Mouse (Mus musculus) brain, embryonic 18.5 days (tissue): ENCODE data around the gene Gm13420.
"Not testable (repeated sequence)": the region's sequence is repeated elsewhere in the genome, so short reads cannot be mapped to it uniquely, and the experiment has no call there.

Source experiments
- DNase-seq: peaks from one replicate; pipeline ENCODE4 v3.0.0-alpha.2; 2012; ENCODE audit warnings: low read depth, low spot score

Gene Gm13420

DNA sequence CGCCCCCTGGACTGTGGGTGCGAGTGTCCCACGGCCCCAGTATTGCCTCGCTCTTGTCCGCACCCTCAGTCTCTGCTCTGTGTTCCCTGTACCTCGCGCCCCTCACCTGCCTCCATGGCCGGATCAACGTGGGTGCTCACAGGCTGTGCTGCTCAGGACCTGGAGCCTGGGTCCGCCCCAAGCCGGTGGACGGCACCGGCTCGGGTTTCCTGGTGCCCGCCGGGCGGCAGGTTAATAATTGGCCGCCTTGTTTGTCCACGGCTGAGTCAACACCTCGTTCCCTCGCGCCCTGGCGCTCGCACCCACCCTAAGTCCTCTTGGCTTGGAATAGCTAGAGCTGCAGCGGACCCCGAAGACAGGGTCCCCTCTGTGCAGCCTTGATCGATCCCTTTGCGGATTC, at the start of gene Gm13420:
Gene Gm13420 (minus strand): TSS at position 189 of the 400 bp plus-strand sequence.
- no peak for DNase-seq

DNA sequence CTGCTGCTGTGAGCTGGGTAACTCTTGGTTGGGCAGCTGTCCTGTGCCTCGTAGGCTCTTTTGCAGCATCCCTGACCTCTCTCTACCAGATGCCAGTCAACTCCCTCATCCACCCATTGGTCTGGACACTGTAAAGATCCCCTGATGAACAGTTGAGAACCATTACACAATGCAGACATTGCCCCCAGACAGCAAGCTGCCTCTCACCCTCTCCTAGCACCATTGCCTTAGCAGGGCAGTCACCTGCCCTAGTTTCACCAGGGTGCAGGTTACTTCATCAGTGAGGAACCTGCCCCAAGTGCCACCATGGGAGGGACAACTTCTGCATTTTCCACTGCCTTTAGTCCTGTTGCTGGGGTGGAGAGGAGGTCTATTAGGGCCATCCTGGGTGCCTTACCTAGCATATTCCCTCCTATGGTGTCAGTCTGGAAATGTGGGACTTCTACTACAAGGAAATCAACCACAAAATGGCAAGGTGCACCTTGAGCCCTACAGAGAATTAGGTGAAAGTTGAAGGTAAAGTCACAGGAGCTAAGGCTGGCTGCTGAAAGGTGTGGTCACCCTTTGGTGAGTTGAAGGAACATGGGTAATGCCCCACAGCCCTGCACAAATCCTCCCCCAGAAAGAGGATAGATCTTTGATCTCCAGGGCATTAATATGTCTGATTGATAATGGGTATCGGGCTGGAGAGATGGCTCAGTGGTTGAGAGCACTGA, 41.4 kb upstream of the Gm13420 start:
- no peak for DNase-seq

DNA sequence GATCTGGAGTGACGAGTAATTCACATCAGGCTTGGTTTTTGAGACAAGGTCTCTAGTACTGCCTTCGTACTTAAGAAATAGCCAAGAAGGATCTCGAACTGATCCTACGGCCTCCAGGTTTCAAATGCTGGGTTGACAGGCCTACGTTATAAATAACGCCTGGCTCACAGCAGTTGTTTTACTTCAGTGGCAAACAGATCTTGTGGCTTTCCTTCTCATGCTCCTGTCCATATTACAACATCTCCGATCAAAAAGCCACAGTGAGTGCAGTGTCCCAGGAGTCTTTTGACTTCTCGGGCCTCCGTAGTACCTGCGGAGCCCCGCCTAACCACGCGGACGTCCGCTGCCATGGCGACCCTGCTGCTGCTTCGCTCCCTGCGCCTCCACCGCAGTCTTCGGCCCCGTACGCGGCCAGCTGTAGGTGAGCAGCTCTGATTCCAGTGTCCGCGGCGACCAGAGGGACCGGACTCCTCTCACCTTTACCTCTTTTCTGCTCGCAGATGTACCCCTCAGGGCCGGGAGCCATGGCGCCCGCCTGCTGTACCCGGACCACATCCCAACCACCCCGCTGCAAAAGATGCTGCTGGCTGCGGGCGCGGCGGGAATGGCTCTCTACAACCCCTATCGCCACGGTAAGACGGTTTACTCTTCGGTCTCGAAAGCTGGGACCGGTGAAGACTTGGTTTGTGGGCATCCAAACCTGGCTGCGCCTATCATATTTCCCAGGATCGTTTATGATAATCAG, 36.6 kb upstream of the Gm13420 start, which contains the start of gene Trub2:
Gene Trub2 (minus strand): TSS at position 566 of the 745 bp plus-strand sequence.
- peak; percentile 67 for DNase-seq

DNA sequence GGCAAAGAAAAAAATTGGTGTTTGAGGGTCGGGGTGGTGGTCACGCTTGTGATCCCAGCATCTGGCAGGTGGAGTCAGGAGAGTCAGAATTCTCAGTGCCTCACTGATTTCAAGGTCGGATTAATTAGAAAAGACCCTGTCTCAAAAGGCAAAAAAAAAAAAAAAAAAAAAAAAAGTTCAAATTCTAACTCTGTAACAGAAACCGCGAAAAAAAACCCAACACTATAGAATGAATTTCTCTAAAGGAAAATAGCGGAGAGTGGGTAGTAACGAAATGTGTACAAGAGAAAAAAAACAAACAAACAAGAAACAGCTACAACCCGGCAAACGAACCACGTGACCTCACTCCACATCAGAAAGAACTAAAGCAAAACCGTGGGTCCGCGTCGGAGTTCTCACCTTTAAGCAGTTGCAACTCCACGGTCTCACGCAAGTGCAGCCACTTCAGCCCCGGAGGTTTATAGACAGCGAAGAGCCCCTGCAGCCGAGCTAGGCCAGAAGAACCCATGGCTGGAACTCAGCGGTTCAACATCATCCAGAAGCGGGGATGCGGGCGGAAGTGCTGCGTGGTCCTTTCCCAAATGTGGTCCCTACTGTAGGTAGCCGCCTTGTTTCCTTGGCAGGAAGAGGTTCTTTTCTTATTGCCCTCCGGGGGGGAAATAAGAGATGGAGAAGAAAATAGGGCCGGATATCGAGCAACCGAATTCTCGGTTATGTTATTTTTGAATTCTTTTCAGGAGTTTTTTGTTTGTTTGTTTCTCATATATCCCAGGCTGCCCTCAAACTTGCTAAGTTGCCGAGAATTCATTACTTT, 35.8 kb upstream of the Gm13420 start, which contains the start of gene Coq4:
Gene Coq4 (plus strand): TSS at position 390 of the 814 bp plus-strand sequence.
- DNase-seq, result peak; percentile 89

DNA sequence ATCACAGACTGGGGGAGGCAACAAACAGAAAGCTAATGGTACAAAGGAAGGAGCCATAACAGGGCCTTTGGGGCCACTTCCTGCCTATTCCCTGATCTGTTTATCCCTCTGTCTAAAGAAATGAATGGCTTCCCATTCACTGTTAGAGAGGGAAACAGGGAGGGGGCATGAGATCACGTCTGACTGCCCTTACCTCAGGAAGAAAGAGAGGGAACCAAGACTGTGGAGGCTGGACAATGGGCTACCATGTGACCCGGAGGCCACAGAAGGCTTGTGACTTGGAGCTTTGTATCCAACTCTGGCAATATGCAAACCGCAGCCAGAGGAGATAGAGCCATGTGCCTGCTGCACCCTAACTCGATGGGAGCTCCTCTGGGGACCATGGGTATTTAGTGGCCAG, 32.8 kb upstream of the Gm13420 start:
- no peak for DNase-seq

DNA sequence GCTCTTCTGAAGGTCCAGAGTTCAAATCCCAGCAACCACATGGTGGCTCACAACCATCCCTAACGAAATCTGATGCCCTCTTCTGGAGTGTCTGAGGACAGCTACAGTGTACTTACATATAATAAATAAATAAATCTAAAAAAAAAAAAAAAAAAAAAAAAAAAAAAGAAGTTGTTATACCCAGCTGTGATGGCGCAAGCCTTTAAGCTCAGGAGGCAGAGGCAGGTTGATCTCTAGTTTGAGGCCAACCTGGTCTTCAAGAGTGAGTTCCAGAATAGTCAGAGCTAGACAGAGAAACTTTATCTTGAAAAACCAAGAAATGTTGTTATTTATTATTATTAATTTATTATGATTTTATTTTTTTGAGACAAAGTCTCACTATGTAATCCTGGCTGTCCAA, 29.8 kb upstream of the Gm13420 start:
- not testable (repeated sequence) for DNase-seq

DNA sequence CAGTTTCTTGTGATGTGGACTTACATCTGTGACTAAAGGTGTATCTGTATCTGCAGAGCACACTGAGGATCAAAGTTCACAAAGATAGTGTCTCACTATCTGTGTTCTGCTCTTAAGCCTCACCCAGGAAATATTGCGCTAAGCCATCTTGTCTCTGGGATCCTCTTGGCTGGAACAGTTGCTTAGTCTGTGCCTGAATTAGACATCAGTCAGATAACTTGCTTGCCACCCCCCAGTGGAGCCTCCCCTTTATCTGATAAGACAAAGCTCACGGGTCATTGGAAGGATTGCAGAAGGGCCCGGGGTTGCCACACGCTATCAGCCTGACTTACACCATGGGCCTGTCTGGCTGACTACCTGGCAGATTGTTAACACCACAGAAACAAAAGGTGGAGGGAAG, 21.8 kb upstream of the Gm13420 start:
- no peak for DNase-seq

DNA sequence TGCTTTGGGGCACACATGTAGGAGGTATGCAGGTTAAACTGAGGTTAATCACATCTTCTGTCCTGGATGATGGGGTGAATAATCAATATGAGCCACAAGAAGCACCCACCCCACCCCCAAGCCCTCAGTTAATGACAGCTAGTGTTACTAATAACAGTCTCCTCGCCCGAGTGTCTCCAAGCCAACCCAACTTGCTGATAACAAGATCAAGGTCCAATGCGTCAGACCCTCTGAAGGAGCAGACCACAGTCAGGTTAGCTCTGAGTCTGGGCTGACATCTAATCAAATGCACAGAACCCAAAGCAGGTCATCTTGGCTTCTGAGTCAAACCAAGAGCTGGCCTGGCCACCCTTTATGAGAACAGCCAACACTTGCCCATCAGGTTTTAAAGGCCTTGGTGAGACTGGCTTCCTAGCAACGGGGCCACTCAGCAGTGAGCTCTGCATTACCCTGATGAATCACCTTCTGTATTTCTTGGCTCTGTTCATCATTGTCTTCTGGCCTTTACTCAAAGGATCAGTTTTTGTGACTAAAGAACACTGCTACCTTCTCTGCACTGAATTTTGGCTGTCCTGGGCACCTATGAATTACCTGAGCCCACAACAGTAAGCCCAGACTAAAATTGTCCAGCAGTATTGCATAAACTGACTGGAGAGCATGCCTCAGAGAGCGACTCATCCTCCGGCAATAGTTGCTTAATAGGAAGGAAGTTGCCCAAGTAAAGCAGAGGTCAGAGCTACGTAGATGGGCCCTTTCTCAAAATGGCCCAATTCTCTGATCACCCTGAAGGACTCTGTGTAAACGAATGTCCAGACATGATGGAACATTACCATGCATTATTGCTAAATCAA, 20.4 kb upstream of the Gm13420 start:
- no peak for DNase-seq

DNA sequence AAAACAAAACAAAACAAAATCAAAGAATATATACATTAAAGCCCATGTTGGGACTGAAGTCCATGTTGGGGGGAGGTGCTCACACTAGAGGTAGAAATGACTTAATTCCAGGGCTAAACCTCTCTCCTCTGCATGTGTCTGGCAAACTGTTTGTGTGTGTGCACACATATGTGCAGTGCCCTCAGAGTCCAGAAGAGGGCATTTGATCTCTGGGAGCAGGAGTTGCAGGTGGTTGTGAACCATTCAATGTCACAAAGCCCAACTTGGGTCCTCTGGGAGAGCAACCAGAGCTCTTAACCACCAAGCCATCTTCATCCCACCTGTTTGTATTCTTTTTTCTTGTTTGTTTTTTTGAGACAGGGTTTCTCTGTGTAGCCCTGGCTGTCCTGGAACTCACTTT, 18.7 kb upstream of the Gm13420 start:
- no peak for DNase-seq

DNA sequence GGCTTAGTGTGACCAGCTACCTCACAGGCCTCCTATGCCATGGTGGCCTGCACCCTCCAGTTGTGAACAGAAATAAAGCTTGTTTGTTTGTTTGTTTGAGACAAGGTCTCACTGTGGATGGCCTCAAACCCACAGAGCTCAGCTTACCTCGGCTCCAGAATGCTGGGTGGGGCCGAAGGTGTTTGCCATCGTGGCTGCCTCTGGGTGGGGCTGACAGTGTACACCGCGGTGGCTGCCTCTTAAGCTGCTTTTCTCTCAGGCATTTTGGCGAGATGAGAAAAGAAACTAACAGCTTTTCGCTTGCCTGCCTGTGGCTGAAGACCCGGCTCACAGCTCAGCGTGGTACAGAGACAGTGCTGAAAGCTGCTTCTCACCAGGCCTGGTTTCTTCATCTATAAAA, 17.4 kb upstream of the Gm13420 start:
- DNase-seq, result no peak

DNA sequence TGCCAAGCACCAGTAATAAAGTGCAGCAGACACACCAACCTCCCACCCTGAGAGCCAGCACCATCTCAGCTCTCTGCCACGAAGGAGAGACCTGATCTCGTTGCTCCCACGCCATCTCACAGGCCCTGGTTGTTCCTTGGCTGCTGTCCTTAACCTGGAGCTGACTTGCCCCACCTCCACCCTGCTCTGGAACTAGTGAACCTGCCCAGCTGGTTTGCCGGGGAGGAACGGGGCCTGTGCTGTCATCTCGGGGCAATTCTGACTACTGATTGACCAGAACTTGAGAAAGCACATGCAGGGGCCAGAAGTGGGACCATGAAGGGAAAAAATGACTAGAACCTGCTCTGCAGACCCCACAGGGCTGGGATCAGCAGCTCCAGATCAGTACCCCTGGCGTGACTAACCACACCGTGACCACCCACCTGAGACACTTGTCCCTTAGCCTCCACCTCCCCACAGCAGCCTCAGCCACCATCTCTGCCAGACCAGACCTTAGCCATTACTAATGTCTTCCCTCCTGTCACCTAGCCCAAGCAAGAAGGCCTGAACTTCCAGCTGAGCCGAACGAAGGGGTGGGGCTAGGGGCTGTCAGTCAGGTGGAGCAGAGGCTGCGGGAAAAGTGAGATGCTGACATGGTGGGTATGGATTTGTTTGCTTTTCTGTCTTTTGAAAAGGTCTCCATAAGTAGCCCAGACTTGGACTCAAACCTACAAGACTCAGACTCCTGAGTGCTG, 16.7 kb upstream of the Gm13420 start:
- no peak for DNase-seq

DNA sequence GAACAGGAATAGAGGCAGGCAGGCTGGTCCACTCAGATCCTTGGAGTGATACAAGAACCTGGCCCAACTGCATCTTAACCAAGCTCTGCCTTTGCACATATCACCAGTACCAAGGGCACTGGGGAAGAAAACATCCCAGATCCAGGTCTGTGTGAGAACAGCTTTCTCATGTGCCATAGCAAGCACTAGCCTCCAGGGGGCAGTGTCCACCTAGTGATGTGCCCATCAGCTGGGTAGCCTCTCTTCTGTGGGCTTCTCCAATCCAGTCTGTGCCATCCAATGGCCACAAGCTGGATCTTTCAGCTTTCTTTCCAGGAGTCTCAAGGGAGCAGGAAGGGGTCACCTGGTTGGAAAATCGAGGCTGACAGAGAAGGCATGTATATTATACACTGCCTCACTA, 13.3 kb upstream of the Gm13420 start:
- DNase-seq, result no peak

DNA sequence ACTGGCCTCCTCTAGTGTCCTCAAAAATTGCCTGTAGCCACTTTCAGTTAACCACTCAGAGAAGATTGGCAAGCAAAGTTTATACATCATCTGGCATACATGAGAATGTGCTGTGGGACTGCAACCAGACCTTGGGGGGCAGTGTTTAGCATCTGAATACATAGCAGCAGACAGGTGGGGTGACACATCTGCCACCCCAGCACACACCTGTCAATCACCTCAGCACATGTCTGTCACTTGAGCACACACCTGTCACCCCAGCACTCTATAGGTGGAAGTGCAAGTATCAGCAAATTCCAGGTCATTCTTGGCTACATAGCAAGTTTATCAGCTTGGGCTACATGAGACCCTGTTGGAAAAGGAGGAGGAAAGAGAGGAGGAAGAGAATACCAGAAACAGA, 4.2 kb upstream of the Gm13420 start:
- no peak for DNase-seq

DNA sequence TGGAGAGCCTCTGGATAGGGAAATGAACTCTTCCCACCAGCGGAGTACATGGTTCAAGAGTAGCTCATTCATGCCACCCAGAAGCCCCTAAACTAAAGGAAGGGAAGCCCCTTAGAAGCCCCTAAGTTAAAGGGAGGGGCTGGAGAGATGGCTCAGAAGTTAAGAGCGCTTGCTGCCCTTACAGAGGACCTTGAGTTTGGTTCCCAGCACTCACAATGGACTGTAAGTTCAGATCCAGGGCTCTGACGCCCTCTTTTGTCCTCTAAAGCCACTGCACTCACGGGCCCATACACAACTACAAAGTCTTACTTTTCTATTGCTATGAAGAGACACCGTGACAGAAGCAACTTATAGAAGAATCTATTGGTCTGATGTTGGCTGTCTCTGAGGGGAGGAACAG, 912 bp upstream of the Gm13420 start:
- DNase-seq, result no peak

DNA sequence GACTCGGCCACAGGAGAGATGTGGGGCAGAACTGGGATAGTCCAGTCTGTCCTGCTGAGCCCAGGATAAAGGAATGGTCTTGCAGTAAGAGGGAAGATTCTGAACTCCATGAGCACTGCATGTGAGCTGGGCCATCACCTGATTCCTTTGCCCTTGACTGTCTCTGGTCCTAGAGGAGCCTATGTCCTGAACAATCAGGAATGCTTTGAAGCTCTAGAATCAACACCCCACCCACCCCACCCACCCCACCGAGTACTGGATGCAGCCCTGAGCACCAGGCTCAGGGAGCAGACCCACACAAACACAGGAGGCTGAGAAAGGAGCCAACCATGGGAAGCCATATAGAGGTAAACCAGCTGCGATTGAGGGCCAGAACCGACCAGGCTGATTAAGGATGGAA, 3.0 kb downstream of the Gm13420 start:
- DNase-seq, result no peak

DNA sequence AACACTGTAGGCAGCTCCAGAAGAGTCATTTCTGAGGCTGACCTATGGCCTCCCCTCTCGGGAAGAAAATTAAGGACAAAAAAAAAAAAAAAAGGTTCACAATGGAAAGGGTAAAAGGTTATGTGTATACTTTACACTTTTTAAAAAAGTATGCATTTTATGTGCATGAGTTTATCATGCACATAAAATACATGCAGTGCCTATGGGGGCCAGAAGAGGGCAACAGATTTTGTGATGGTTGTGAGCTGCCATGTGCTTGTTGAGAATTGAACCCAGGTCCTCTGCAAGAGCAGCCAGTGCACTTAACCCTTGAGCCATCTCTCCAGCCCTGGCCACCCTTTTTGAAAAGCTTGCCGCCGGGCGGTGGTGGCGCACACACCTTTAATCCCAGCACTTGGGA, 3.6 kb downstream of the Gm13420 start:
- no peak for DNase-seq

DNA sequence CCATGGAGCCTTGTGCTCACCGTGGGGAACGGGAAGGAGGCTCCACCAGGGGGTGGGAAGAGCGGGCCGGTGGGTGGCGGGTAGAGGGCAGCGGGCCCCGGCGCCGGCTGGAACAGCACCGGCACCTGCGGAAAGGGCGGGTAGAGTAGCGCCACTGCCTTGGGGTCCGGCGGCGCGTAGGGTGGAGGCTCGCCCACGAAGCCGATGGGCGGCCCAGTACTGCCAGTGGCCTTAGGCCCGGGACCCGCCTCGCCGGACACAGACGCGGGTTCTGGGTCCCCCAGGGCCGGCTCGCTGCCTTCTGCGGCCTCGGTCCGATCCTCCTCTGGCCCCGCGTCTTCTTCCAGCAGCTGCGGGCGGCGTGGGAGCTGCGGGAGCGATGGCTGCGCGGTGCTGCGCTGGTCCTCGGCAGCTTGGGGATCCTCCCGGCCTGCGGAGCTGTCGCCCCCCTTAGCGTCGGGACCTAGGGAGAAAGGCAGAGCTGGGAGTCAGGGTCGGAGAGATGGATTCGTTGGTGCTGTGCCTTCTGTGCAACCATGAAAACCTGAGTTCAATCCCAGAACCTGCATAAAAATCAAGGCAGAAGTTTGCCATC, 4.2 kb downstream of the Gm13420 start:
- no peak for DNase-seq

DNA sequence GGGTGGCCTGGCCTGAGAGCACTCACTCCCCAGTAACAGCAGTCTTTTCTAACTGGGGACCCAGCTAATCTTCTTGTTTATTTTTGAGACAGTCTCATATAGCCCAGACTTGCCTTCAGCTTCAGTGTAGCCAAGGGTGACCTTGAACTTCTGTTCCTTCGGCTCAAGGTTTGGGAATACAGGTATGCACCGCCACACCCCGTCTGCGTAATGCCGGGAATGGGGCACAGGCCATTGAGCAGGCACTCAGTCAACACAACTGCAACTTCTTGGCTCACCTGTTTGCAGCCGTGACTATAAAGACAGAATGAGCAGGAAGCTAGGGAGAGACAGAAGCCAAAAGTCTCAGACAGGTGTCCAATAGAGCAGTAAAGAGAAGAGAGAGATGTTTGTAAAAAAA, 7.2 kb downstream of the Gm13420 start:
- DNase-seq, result no peak

DNA sequence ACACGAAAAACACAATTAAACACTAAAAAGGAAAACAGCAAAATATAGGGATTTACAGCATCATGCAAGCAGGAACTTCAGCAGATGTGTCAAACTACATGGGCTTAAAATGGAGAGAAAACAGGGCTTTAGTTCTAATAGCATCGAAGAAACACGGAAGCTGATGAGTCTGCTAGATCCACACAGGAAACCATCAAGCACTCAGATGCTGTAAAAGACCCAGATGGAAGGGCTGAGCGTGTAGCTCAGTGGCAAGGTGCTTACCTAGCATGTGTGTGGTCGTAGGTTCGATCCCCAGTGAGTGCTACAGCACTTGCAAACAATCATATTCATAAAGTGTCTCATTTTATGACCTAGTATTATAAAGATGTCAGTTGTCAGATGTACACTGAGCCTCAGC, 10.3 kb downstream of the Gm13420 start:
- no peak for DNase-seq

DNA sequence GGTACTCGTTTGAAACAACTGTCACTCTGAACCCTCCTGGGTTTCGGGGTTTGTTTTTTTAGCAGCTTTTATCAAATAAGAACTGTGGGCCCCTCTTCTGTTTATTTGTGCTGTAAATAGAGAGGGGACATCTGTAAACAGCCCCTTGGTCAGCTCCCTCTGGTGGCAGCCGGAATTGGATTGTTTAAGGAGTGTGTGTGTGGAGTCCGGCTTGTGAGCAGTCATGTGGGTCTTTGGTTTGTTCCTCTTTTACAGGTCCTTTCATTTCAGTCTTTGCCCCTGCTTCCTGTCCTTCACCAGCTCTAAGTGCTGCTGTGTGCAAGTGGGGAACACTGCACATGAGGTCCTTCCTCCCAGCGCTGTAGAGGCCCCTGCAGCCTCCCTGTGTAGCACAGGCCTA, 12.1 kb downstream of the Gm13420 start:
- no peak for DNase-seq
